Mouse (Mus musculus) midbrain, embryonic 16.5 days (tissue): ENCODE measurements at regions not wholly inside any gene's neighbourhood (a gene's known extent, or its start where the extent isn't known, plus 50 kb on each side); places are given as distances from the start of the nearest gene placed in this dataset.

ENCODE experiments used
- ATAC-seq: fragments of 200-750 bp; cut with Nextera tagmentation; 2 replicates; pipeline ENCODE4 v1.8.0; 2017; ENCODE audit warnings: moderate TSS enrichment
- H3K27ac ChIP-seq: fragments of 300-500 bp; sonication (generic); 2 replicates; pipeline ENCODE4 v1.5.1; 2014; ENCODE audit warnings: mild to moderate bottlenecking, low read length, mixed read lengths
- H3K27me3 ChIP-seq: fragments of 300-500 bp; sonication (generic); 2 replicates; pipeline ENCODE4 v1.6.1; 2014; ENCODE audit warnings: low read depth, low read length, mixed read lengths; ENCODE audit not compliant: control insufficient read depth, insufficient read depth
- H3K36me3 ChIP-seq: fragments of 300-500 bp; sonication (generic); 2 replicates; pipeline ENCODE4 v1.6.1; 2014; ENCODE audit warnings: mild to moderate bottlenecking, low read length, moderate library complexity, mixed read lengths; ENCODE audit not compliant: control insufficient read depth, insufficient read depth
- H3K4me1 ChIP-seq: fragments of 300-500 bp; sonication (generic); 2 replicates; pipeline ENCODE4 v1.6.1; 2014; ENCODE audit warnings: mild to moderate bottlenecking, low read length, mixed read lengths; ENCODE audit not compliant: control insufficient read depth, insufficient read depth
- H3K4me2 ChIP-seq: fragments of 300-500 bp; sonication (generic); 2 replicates; pipeline ENCODE4 v1.6.1; 2014; ENCODE audit warnings: mild to moderate bottlenecking, low read length, mixed read lengths
- H3K4me3 ChIP-seq: fragments of 300-500 bp; sonication (generic); 2 replicates; pipeline ENCODE4 v1.5.1; 2014; ENCODE audit warnings: low read depth, mild to moderate bottlenecking, low read length, moderate library complexity, mixed read lengths
- H3K9ac ChIP-seq: fragments of 300-500 bp; sonication (generic); 2 replicates; pipeline ENCODE4 v1.6.1; 2014; ENCODE audit warnings: low read depth, low read length, mixed read lengths
- H3K9me3 ChIP-seq: fragments of 300-500 bp; sonication (generic); replicated peaks from 2 replicates; pipeline ENCODE4 v1.6.1; 2014; ENCODE audit warnings: mild to moderate bottlenecking, low read length, mixed read lengths; ENCODE audit not compliant: control insufficient read depth, poor library complexity, severe bottlenecking
- WGBS: fragments of 180-500 bp; shearing (Covaris S2); extraction: QIAGEN DNeasy Blood & Tissue Kit; methylation state at CpG from one replicate; pipeline ENCODE4 v1.1.7; 2014; 5-methylcytosine and 5-hydroxymethylcytosine counted together

DNA sequence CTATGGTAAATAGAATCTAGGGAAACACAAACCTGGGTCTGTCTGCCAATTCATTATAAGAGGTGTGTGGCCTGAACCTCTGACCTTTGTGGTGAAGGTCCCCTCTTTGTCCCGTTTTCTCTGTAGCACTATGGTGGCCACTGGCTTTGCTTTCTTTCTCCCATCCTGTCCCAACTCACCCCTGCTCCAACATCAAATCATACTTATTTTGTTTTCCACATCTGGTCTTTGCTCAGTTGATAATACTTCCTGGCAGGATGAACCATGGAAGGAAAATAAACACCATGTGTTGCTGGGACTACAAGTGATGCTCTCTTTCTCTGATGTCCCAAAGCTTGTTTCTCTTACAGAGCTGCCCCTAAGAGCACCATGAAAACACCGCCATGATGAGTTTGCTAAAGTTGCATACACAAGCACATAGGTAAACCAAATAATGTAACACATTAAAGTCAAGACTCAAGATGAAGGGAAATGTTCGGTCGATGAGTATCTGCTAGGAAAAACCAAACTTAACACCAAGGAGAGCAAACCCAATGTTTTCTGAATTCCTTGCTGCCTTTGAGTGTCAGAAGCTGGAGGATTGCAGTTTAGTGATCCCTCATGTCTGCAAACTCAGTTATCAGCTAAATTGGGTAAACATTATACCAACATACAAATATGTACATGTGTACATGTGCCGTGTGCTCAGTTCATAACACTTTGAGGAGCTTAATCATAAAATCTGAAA is 269.1 kb downstream of the Rfpl4b start:
- Histone ChIP-seq H3K4me3 (no peak overlapping the region), H3K9ac (no peak overlapping the region), H3K27ac (no peak overlapping the region), H3K4me2 (no peak overlapping the region), H3K4me1 (peaks cover 6% of the 10 kb centered on the region), H3K27me3 (no peaks in the 10 kb centered on the region), H3K9me3 (no peaks in the 10 kb centered on the region), H3K36me3 (no peaks in the 10 kb centered on the region)
- 88% methylated on average over 5 of the region's 5 CpGs for WGBS
- no peak for ATAC-seq

DNA sequence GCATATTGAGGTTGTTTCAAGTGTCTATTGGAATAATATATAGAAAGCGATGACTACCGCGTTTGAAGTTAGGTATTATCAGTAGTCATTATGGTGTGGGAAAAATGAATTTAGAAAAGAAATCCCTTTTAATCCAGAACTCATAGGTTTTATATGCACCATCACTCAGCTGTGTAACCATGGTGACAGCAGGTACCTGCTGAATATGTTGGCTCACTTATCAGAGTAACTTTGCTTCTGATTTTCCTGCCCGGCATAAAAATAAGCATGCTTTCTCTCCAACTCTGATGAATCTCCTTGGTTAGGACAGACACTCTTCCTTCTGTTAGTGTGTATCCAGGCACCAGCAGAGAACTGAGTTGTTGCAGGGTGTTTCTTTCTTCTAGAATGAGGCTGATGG is 281.5 kb downstream of the Rfpl4b start:
- ATAC-seq, result 0 out of 2 replicates have a peak, but pooled peaks have one; percentile 60
- 80% methylated on average over 4 of the region's 4 CpGs for WGBS
- H3K36me3 ChIP-seq, result no peaks in the 10 kb centered on the region
- H3K9me3 ChIP-seq, result no peaks in the 10 kb centered on the region
- no peak overlapping the region for H3K4me2 ChIP-seq
- no peak overlapping the region for H3K27ac ChIP-seq
- no peaks in the 10 kb centered on the region for H3K4me1 ChIP-seq
- H3K27me3 ChIP-seq, result no peaks in the 10 kb centered on the region
- no peak overlapping the region for H3K4me3 ChIP-seq
- H3K9ac ChIP-seq, result no peak overlapping the region

DNA sequence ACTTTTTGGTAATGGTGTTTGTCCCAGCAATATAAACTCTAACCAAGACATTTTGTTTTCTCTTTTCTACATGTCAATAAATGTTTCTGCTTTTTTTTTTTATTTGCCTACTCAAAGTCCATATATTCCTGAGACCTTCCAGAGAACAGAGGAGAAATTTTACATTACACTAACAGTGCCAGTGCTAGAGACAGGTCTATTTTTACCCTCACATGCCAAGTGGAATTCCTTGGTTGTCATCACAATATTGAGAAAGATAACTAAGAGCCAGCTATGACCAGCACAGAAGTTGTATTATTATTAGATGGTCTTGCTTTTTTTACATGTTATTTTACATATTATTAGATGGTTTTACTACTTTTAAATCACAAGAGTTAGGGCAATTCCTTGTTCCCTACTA is 282.8 kb downstream of the Rfpl4b start:
- Histone ChIP-seq H3K9ac (no peak overlapping the region), H3K36me3 (no peaks in the 10 kb centered on the region), H3K9me3 (no peaks in the 10 kb centered on the region), H3K27me3 (no peaks in the 10 kb centered on the region), H3K4me1 (no peaks in the 10 kb centered on the region), H3K4me2 (no peak overlapping the region), H3K4me3 (no peak overlapping the region), H3K27ac (no peak overlapping the region)
- ATAC-seq, result no peak

DNA sequence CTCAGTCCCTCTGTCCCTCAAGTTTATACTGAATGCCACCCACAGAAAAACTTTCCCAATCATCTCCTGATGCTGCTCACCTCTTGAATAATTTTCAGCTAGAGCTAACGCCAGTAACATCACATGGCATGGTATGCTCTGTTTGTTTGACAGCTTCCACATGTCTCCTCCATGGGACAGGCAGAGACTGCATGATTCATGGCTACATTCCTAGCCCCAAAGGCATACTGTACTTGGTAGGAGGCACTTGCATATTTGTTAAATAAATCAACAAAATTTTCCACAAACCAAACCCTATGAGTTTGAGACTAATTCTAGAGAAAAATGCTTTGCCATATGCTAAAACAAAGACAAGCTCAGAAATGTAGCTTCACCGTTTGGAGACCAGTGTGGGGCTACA is 304.9 kb downstream of the Rfpl4b start:
- Histone ChIP-seq H3K27me3 (no peaks in the 10 kb centered on the region), H3K36me3 (no peaks in the 10 kb centered on the region), H3K4me3 (no peak overlapping the region), H3K9ac (no peak overlapping the region), H3K4me1 (no peaks in the 10 kb centered on the region), H3K4me2 (no peak overlapping the region), H3K27ac (no peak overlapping the region), H3K9me3 (no peaks in the 10 kb centered on the region)
- 87% methylated on average over 2 of the region's 2 CpGs for WGBS
- no peak for ATAC-seq
